Mouse (Mus musculus) bone marrow macrophage, adult 2 months (primary cell): ENCODE data around the gene Ampd2. TPM values are rescaled to one million over a fixed set of nuclear protein-coding genes. Genes with fewer than 3 reads are reported as not detected.
A peak's percentile ranks its signal among the peaks of the same experiment; 100 is the strongest.

ENCODE experiments used
- H3K27ac ChIP-seq: 2 replicates; pipeline ENCODE4 v1.5.1; 2012; ENCODE audit warnings: low read depth, low read length; ENCODE audit not compliant: insufficient read depth
- H3K4me1 ChIP-seq: 2 replicates; pipeline ENCODE4 v1.6.1; 2012; ENCODE audit warnings: low read length; ENCODE audit not compliant: control insufficient read depth, insufficient read depth
- H3K4me3 ChIP-seq: 2 replicates; pipeline ENCODE4 v1.5.1; 2012; ENCODE audit warnings: mild to moderate bottlenecking, low read length, moderate library complexity; ENCODE audit not compliant: insufficient read depth
- CTCF ChIP-seq: IDR thresholded peaks from 2 replicates; pipeline ENCODE4 v1.5.1; 2012; ENCODE audit warnings: low read depth, mild to moderate bottlenecking, low read length, moderate library complexity
- POLR2A ChIP-seq: IDR thresholded peaks from 2 replicates; pipeline ENCODE4 v1.6.1; 2012; ENCODE audit warnings: mild to moderate bottlenecking, low read depth, low read length, borderline replicate concordance
- polyA plus RNA-seq: library from polyadenylated mRNA; stranded (reverse); fragments of >200 nt; gene quantifications from 2 replicates; pipeline ENCODE4 v1.2.4, GENCODE M21; 2012; ENCODE audit not compliant: missing spikeins, insufficient read depth, insufficient read length

Ampd2 gene
- polyA plus RNA-seq, result 22.4 and 23.8 TPM in 2 replicates

GRCm38 (mm10) chr3:108086470-108086979 lies at the start of gene Ampd2:
Gene Ampd2, minus strand, starts transcription at chr3:108086651.
- peak within 1 kb of the TSS; percentile 66 for H3K4me3 ChIP-seq
- H3K27ac ChIP-seq, result peak within 1 kb of the TSS; percentile 63
- H3K4me1 ChIP-seq, result peaks cover 41% of the 10 kb centered on the region
- TF ChIP-seq CTCF (no peak), POLR2A (no peak)

- peak overlapping the region; percentile 29 for H3K27ac ChIP-seq
- H3K4me3 ChIP-seq, result peak overlapping the region; percentile 9; the same call in 1 of the 2 replicates
- H3K4me1 ChIP-seq, result peaks cover 40% of the 10 kb centered on the region
- TF ChIP-seq POLR2A, result no peak
- no peak for TF ChIP-seq CTCF
These were observed 48.2 kb upstream of the Ampd2 start for GRCm38 (mm10) chr3:108134701-108135100.

GRCm38 (mm10) chr3:108132484-108132883 lies 46.0 kb upstream of the Ampd2 start:
- H3K4me3 ChIP-seq, result no peak overlapping the region
- TF ChIP-seq POLR2A, result no peak
- TF ChIP-seq CTCF, result no peak
- H3K4me1 ChIP-seq, result peaks cover 40% of the 10 kb centered on the region
- peak overlapping the region; percentile 89 for H3K27ac ChIP-seq

- peaks cover 40% of the 10 kb centered on the region for H3K4me1 ChIP-seq
- TF ChIP-seq POLR2A (no peak), CTCF (no peak)
- peak overlapping the region; percentile 89 for H3K27ac ChIP-seq
- H3K4me3 ChIP-seq, result no peak overlapping the region
These were observed 45.4 kb upstream of the Ampd2 start for GRCm38 (mm10) chr3:108131821-108132220.

- H3K27ac ChIP-seq, result 0 out of 2 replicates have a peak overlapping the region, but pooled peaks have one; percentile 89
- H3K4me1 ChIP-seq, result peaks cover 40% of the 10 kb centered on the region
- TF ChIP-seq CTCF, result no peak
- TF ChIP-seq POLR2A, result no peak
- H3K4me3 ChIP-seq, result no peak overlapping the region
These were observed 44.8 kb upstream of the Ampd2 start for GRCm38 (mm10) chr3:108131216-108131615.

- Histone ChIP-seq H3K27ac (no peak overlapping the region), H3K4me3 (no peak overlapping the region), H3K4me1 (peaks cover 33% of the 10 kb centered on the region)
- no peak for TF ChIP-seq CTCF
- no peak for TF ChIP-seq POLR2A
These were observed 43.4 kb upstream of the Ampd2 start for GRCm38 (mm10) chr3:108129804-108130203.

GRCm38 (mm10) chr3:108129367-108129766 lies 42.9 kb upstream of the Ampd2 start:
- H3K27ac ChIP-seq, result no peak overlapping the region
- TF ChIP-seq POLR2A, result no peak
- no peak overlapping the region for H3K4me3 ChIP-seq
- H3K4me1 ChIP-seq, result peaks cover 31% of the 10 kb centered on the region

- TF ChIP-seq POLR2A (no peak), CTCF (no peak)
- peaks cover 27% of the 10 kb centered on the region for H3K4me1 ChIP-seq
- no peak overlapping the region for H3K4me3 ChIP-seq
- H3K27ac ChIP-seq, result no peak overlapping the region
These were observed 42.1 kb upstream of the Ampd2 start for GRCm38 (mm10) chr3:108128520-108128919.

- H3K4me3 ChIP-seq, result no peak overlapping the region
- H3K4me1 ChIP-seq, result peaks cover 10% of the 10 kb centered on the region
- TF ChIP-seq CTCF (no peak), POLR2A (no peak)
- no peak overlapping the region for H3K27ac ChIP-seq
These were observed 39.9 kb upstream of the Ampd2 start for GRCm38 (mm10) chr3:108126327-108126726.

GRCm38 (mm10) chr3:108124131-108124530 lies 37.7 kb upstream of the Ampd2 start:
- TF ChIP-seq POLR2A (no peak), CTCF (no peak)
- Histone ChIP-seq H3K27ac (no peak overlapping the region), H3K4me3 (no peak overlapping the region), H3K4me1 (peaks cover 3% of the 10 kb centered on the region; the same call in 1 of the 2 replicates)
